10 mouse cellular contexts compared by ENCODE assay signal in the genomic region with DNA sequence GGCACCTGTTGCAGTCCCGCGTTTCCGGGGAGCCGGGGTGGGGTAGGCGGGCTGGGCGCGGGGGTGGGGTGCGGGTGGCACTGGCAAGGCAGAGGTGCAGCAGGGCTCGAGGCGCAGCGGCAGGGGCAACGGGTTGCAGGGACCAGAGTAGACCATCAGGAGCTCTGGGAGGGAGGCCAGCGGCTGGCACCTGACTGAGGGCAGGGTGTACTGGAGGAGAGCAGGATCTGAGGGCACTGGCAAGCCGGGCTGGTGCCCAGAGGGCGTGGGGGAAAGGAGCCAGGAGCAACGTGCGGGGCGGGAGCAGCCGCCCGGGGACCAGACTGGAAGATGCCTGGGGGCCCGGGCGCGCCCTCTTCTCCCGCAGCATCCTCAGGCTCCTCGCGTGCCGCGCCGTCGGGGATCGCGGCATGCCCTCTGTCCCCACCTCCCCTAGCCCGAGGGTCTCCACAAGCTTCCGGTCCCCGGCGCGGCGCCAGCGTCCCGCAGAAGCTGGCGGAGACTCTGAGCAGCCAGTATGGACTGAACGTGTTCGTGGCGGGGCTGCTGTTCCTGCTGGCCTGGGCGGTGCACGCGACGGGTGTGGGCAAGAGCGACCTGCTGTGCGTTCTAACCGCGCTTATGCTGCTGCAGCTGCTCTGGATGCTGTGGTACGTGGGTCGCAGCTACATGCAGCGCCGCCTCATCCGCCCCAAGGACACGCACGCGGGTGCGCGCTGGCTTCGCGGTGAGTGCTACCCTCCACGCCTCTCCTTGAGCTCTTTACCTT. TPM values are rescaled to one million over a fixed set of nuclear protein-coding genes. Genes with fewer than 3 reads are reported as not detected.
DNase-seq lines count a peak whose midpoint lies in the region; ATAC-seq lines count a peak whose summit lies in the region.
"Had no signal": no experiment of that assay in that cellular context is flagged by ENCODE, and none has a peak within 500 bp of the region (broad histone marks: within the 10 kb centered on the region; RNA-seq: fewer than 3 reads in every experiment).

No protein-coding gene starts in this region.

- WGBS in forebrain, embryonic 11.5 days = 2% methylated on average over 65 of the region's 65 CpGs
- WGBS in liver, embryonic 13.5 days (ENCODE audit: insufficient replicate concordance) = 4% methylated on average over 65 of the region's 65 CpGs

- H3K4me2 ChIP-seq in forebrain, embryonic 11.5 days (ENCODE audit: low read depth, low read length, severe bottlenecking) = peak overlapping the region; percentile 39
- H3K4me2 ChIP-seq in liver, embryonic 13.5 days = no peak overlapping the region

- H3K27ac ChIP-seq in forebrain, embryonic 11.5 days (ENCODE audit: low read depth, low read length) = no peak overlapping the region
- no peak overlapping the region for H3K27ac ChIP-seq in liver, embryonic 13.5 days

- H3K9me3 ChIP-seq in forebrain, embryonic 11.5 days (ENCODE audit: control insufficient read depth, low read length) = no peaks in the 10 kb centered on the region
- no peaks in the 10 kb centered on the region for H3K9me3 ChIP-seq in liver, embryonic 13.5 days (replicated peaks)

- H3K36me3 ChIP-seq in forebrain, embryonic 11.5 days (ENCODE audit: control insufficient read depth, insufficient read depth, low read length) = no peaks in the 10 kb centered on the region
- H3K36me3 ChIP-seq in liver, embryonic 13.5 days = no peaks in the 10 kb centered on the region

- peaks cover 47% of the 10 kb centered on the region for H3K27me3 ChIP-seq in forebrain, embryonic 11.5 days (ENCODE audit: control insufficient read depth, insufficient read depth, low read length)
- H3K27me3 ChIP-seq in liver, embryonic 13.5 days = peaks cover 68% of the 10 kb centered on the region

- H3K4me1 ChIP-seq in forebrain, embryonic 11.5 days (replicated peaks; ENCODE audit: control insufficient read depth, insufficient read depth, low read length) = peaks cover 6% of the 10 kb centered on the region; the same call in 1 of the 2 replicates
- H3K4me1 ChIP-seq in liver, embryonic 13.5 days (replicated peaks) = no peaks in the 10 kb centered on the region

- H3K9ac ChIP-seq in forebrain, embryonic 11.5 days (ENCODE audit: low read length) = no peak overlapping the region
- no peak overlapping the region for H3K9ac ChIP-seq in liver, embryonic 13.5 days

- ATAC-seq in forebrain, embryonic 11.5 days (replicated peaks; ENCODE audit: low FRiP score) = peak; percentile 53; the same call in 1 of the 2 replicates
- ATAC-seq in liver, embryonic 13.5 days (ENCODE audit: low read depth) = no peak

- peak overlapping the region; percentile 17 for H3K4me3 ChIP-seq in forebrain, embryonic 11.5 days (ENCODE audit: low read depth, low read length)
- H3K4me3 ChIP-seq in liver, embryonic 13.5 days (replicated peaks) = 0 out of 2 replicates have a peak overlapping the region, but pooled peaks have one; percentile 3
- H3K4me3 ChIP-seq: erythroblast, embryonic 14.5 days had no signal

- DNase-seq in gastrocnemius, postnatal 10 days = peak; percentile 10
- DNase-seq in gastrocnemius, adult 18-20 months (ENCODE audit: low spot score) = no peak
- DNase-seq in ES-CJ7 (ENCODE audit: low read depth, low spot score) = peak; percentile 31
- peak; percentile 61 for DNase-seq in forebrain, embryonic 11.5 days (ENCODE audit: low spot score)
- DNase-seq in liver, embryonic 13.5 days = no peak
- no peak for DNase-seq in ovary, adult 18-20 months (ENCODE audit: low spot score)
- DNase-seq in kidney, adult 18-20 months = no peak
- DNase-seq in left cerebral cortex, adult 11 months (ENCODE audit: low spot score) = no peak

RNA-seq across cellular contexts. Expression of gene Otop1, which starts 1.5 kb away (rescaled TPM):
- under 1 TPM; 0.47 TPM for total RNA-seq in gastrocnemius, postnatal 10 days (2021)
- under 1 TPM; 0.27 to 0.71 TPM for total RNA-seq in gastrocnemius, adult 18-20 months (2021)
- not detected in 2 replicates for polyA plus RNA-seq in forebrain, embryonic 11.5 days (2014; fragmentation: Nextera tagmentation; extraction: Ambion mirVana)
- polyA plus RNA-seq in liver, embryonic 13.5 days (2015; fragmentation: Nextera tagmentation; extraction: Ambion mirVana) = 0.05 TPM in 1 of 2 replicates, not detected in the other
- total RNA-seq: monocyte, adult 5-6 weeks had no signal
- polyA plus RNA-seq: erythroblast, embryonic 14.5 days had no signal

RNA-seq across cellular contexts. Expression of gene Tmem128, which starts 17.3 kb away (rescaled TPM):
- total RNA-seq in gastrocnemius, postnatal 10 days (2021) = 10 to 100 TPM; 12.1 to 16.4 TPM
- total RNA-seq in gastrocnemius, adult 18-20 months (2021) = 1 to 10 TPM; 6.4 to 7.8 TPM
- polyA plus RNA-seq in forebrain, embryonic 11.5 days (2014; fragmentation: Nextera tagmentation; extraction: Ambion mirVana) = 82.6 and 100 TPM in 2 replicates
- polyA plus RNA-seq in liver, embryonic 13.5 days (2015; fragmentation: Nextera tagmentation; extraction: Ambion mirVana) = 51.3 and 54.2 TPM in 2 replicates

RNA-seq across cellular contexts. Expression of gene Drd5, which starts 41.9 kb away (rescaled TPM):
- not detected for total RNA-seq in gastrocnemius, postnatal 10 days (2021)
- total RNA-seq in gastrocnemius, adult 18-20 months (2021) = not detected
- not detected in 2 replicates for polyA plus RNA-seq in forebrain, embryonic 11.5 days (2014; fragmentation: Nextera tagmentation; extraction: Ambion mirVana)
- polyA plus RNA-seq in liver, embryonic 13.5 days (2015; fragmentation: Nextera tagmentation; extraction: Ambion mirVana) = not detected in 2 replicates
- total RNA-seq: monocyte, adult 5-6 weeks had no signal
- polyA plus RNA-seq: erythroblast, embryonic 14.5 days had no signal

RNA-seq across cellular contexts. Expression of gene Lyar, which starts 57.0 kb away (rescaled TPM):
- total RNA-seq in gastrocnemius, postnatal 10 days (2021) = 10 to 100 TPM; 15.4 to 16.2 TPM
- 10 to 100 TPM; 21.3 to 22.0 TPM for total RNA-seq in gastrocnemius, adult 18-20 months (2021)
- 140 and 143 TPM in 2 replicates for polyA plus RNA-seq in forebrain, embryonic 11.5 days (2014; fragmentation: Nextera tagmentation; extraction: Ambion mirVana)
- 126 and 153 TPM in 2 replicates for polyA plus RNA-seq in liver, embryonic 13.5 days (2015; fragmentation: Nextera tagmentation; extraction: Ambion mirVana)

RNA-seq across cellular contexts. Expression of gene Zbtb49, which starts 57.0 kb away (rescaled TPM):
- total RNA-seq in gastrocnemius, postnatal 10 days (2021) = 1 to 10 TPM; 3.7 to 6.3 TPM
- 1 to 10 TPM; 1.9 to 3.1 TPM for total RNA-seq in gastrocnemius, adult 18-20 months (2021)
- polyA plus RNA-seq in forebrain, embryonic 11.5 days (2014; fragmentation: Nextera tagmentation; extraction: Ambion mirVana) = 17.3 and 20.8 TPM in 2 replicates
- polyA plus RNA-seq in liver, embryonic 13.5 days (2015; fragmentation: Nextera tagmentation; extraction: Ambion mirVana) = 3.3 and 3.8 TPM in 2 replicates

Comparison
In these comparisons a context has a peak if more than half of its experiments do, and no peak if none do; other contexts are left out.
1. DNase-seq: peak in gastrocnemius, postnatal 10 days (single experiment), ES-CJ7 (single experiment) and forebrain, embryonic 11.5 days (single experiment); none in gastrocnemius, adult 18-20 months (single experiment), liver, embryonic 13.5 days (single experiment), ovary, adult 18-20 months (single experiment), kidney, adult 18-20 months (single experiment) and left cerebral cortex, adult 11 months (single experiment).